Mouse (Mus musculus) heart, embryonic 15.5 days (tissue): ENCODE results near the gene Dach1. TPM values are rescaled to one million over a fixed set of nuclear protein-coding genes. Genes with fewer than 3 reads are reported as not detected.

ENCODE experiments used
- ATAC-seq: fragments of 200-750 bp; cut with Nextera tagmentation; replicated peaks from 2 replicates; pipeline ENCODE4 v1.8.0; 2017; ENCODE audit warnings: low read depth, moderate TSS enrichment; ENCODE audit not compliant: insufficient number of reproducible peaks, insufficient read depth, low FRiP score
- H3K27ac ChIP-seq: fragments of 300-500 bp; sonication (generic); 2 replicates; pipeline ENCODE4 v1.5.1; 2015; ENCODE audit warnings: mild to moderate bottlenecking, inconsistent platforms
- H3K27me3 ChIP-seq: fragments of 300-500 bp; sonication (generic); 2 replicates; pipeline ENCODE4 v1.6.1; 2015; ENCODE audit warnings: inconsistent platforms
- H3K36me3 ChIP-seq: fragments of 300-500 bp; sonication (generic); 2 replicates; pipeline ENCODE4 v1.6.1; 2015; ENCODE audit warnings: mild to moderate bottlenecking, inconsistent platforms
- H3K4me1 ChIP-seq: fragments of 300-500 bp; sonication (generic); replicated peaks from 2 replicates; pipeline ENCODE4 v1.6.1; 2015; ENCODE audit warnings: inconsistent platforms
- H3K4me2 ChIP-seq: fragments of 300-500 bp; sonication (generic); 2 replicates; pipeline ENCODE4 v1.6.1; 2015; ENCODE audit warnings: inconsistent platforms, mild to moderate bottlenecking, moderate library complexity
- H3K4me3 ChIP-seq: fragments of 300-500 bp; sonication (generic); 2 replicates; pipeline ENCODE4 v1.5.1; 2015; ENCODE audit warnings: mild to moderate bottlenecking, inconsistent platforms
- H3K9ac ChIP-seq: fragments of 300-500 bp; sonication (generic); 2 replicates; pipeline ENCODE4 v1.6.1; 2015; ENCODE audit warnings: mild to moderate bottlenecking, inconsistent platforms
- H3K9me3 ChIP-seq: fragments of 300-500 bp; sonication (generic); replicated peaks from 2 replicates; pipeline ENCODE4 v1.6.1; 2016; ENCODE audit warnings: inconsistent platforms
- WGBS: fragments of 180-500 bp; shearing (Covaris S2); methylation state at CpG from one replicate; pipeline ENCODE4 v1.1.7; 2015; ENCODE audit warnings: mixed read lengths; 5-methylcytosine and 5-hydroxymethylcytosine counted together
- polyA plus RNA-seq: library from polyadenylated mRNA; unstranded; fragments of >200 nt; fragmentation: Nextera tagmentation; extraction: Ambion mirVana; gene quantifications from 2 replicates; pipeline ENCODE4 v1.2.1, GENCODE M21; 2015

Gene Dach1
- polyA plus RNA-seq, 1 experiment from 2014 or later: 2.1 TPM

DNA sequence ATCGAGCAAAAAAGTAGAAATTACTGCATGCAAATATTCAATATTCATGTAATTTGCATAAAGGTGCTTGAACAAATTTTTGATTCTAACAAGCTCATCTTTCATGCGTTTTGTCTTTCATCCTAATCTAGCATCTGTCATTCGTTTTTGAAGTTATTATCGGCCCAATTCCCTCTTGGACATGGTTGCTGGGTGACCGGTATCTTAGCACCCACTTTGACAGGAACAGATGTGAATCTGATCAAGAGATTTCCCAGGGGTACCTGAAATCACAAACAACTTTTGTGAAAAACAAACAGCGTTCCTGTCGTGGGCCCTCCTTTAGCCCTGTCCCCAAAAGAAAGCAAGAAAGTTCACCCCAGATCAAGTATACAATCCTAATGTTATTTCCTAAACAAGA, 12.8 kb downstream of the Dach1 start:
- ATAC-seq: no peak
- Histone ChIP-seq H3K4me3 (no peak overlapping the region), H3K4me1 (no peaks in the 10 kb centered on the region), H3K36me3 (no peaks in the 10 kb centered on the region), H3K4me2 (no peak overlapping the region), H3K9ac (no peak overlapping the region), H3K27ac (no peak overlapping the region), H3K27me3 (no peaks in the 10 kb centered on the region), H3K9me3 (no peaks in the 10 kb centered on the region)
- 64% methylated on average over 7 of the region's 7 CpGs for WGBS

DNA sequence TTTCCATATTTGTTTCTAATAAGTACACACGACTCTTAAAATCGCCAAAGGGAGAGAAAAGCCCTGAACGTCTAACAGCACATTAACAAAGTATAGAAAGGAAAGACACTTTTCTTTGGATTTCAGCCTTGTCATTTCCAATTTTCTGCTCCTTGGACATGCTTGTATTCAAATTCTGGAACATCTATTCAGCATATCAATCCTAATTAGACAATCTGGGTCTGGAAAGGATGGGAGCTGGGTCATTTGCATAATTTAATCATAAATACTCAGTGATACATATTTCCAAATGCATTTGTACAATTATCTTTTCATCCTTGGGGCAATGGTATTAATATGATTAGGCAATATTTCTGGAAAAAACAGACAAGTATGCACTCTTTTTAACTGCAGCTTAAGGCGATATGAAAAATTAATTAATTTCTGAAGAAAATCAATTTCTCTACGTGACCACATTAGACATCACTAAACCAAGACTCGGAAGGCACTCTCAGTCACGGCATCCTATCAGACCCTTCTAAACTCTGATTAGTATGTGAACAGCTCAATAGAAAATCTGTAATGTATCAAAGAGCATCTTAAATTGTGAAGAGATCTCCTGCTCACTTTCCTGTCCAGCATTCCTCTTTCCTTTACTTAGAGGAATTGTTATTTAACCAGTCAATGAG, 13.7 kb downstream of the Dach1 start:
- ATAC-seq: no peak
- no peaks in the 10 kb centered on the region for H3K36me3 ChIP-seq
- H3K27ac ChIP-seq: no peak overlapping the region
- WGBS: 81% methylated on average over 7 of the region's 7 CpGs
- no peak overlapping the region for H3K4me3 ChIP-seq
- H3K9me3 ChIP-seq: no peaks in the 10 kb centered on the region
- H3K9ac ChIP-seq: no peak overlapping the region
- no peaks in the 10 kb centered on the region for H3K27me3 ChIP-seq
- no peak overlapping the region for H3K4me2 ChIP-seq
- H3K4me1 ChIP-seq: no peaks in the 10 kb centered on the region

DNA sequence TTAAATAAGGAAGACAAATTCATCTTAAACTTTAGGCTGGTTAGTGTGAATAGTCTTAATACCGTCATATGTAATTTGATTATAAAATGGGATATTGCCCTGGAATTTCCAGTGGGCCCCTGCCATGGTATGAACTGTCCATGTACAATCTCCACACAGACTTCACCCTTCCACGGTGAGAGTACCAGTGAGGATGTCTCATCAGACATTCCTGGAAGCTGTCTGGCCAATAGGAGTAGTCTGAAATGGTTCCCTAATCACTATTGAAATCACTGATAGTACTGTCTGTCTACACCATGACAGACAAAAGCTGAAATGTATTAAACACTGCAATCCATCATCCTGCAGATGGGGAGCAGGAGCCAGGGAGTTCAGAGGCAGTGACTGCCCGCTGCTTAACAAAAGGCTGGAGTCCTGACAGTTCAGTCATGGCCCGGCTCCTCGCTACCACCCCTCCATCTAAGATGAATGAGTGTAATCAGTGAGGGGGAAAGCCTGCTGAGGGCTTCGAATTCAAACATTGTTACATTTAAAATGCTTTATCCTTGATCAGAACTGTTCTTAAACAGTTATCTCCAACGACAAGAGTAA, 14.6 kb downstream of the Dach1 start:
- Histone ChIP-seq H3K4me2 (no peak overlapping the region), H3K27me3 (no peaks in the 10 kb centered on the region), H3K27ac (no peak overlapping the region), H3K36me3 (no peaks in the 10 kb centered on the region), H3K4me3 (no peak overlapping the region), H3K4me1 (no peaks in the 10 kb centered on the region), H3K9ac (no peak overlapping the region), H3K9me3 (no peaks in the 10 kb centered on the region)
- WGBS: 51% methylated on average over 7 of the region's 7 CpGs
- ATAC-seq: no peak

DNA sequence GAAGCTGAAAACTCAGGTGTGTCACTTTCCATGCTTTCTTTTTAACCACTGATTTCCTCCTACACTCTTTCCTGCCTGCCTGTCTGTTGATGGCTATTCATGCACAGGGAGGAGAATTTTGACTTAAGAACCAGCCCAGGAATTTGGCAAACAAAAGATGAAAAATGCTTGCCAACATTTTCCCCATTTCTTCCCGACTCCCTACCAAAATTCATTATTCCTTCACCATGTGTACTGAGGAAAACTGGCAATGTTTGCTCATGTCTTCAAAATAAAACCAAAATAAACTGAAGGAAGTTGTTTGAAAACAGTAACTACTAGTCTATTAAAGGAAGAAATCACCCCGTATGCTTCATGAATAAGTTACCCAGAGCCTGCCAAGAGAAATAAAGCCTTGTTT, 27.8 kb downstream of the Dach1 start:
- H3K9ac ChIP-seq: no peak overlapping the region
- no peak overlapping the region for H3K27ac ChIP-seq
- no peaks in the 10 kb centered on the region for H3K36me3 ChIP-seq
- H3K4me1 ChIP-seq: no peaks in the 10 kb centered on the region
- no peak overlapping the region for H3K4me2 ChIP-seq
- H3K9me3 ChIP-seq: no peaks in the 10 kb centered on the region
- H3K4me3 ChIP-seq: no peak overlapping the region
- WGBS: 57% methylated on average over 2 of the region's 2 CpGs
- H3K27me3 ChIP-seq: no peaks in the 10 kb centered on the region
- ATAC-seq: no peak

DNA sequence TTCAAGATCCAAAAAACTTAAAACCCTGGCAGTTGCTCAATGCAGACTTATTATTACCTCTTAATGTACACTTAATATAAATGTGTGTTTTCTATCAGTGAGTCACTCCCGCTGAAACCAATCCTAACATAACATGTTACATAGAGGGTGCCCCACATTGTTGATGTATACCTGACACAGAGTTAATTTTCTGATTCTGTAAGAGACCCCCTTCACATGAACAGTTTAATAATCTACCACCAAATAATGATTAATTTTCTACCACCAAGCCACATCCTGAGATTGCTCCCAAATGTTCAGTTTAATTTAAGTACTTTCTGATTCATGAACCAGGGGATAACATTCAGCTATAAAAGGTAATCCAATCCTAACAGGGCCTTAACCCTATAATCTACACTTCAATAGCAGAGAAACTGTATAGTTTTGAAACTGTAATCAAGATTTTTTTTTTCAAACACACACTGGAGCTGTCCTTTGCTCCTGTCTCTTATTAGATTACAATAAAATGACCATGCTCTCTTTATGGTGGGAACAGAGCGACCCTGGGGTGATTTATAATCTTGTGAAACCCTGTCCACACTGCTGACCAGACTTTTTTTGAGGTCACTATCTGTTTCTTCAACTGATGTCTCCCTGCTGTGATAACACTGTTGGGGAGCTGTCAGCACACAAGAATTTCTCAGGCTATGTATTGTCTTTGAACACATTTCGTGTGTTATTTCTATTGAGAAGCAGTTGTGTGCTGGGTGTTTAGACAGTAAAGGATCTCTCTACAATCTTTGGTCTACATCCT, 30.5 kb downstream of the Dach1 start:
- no peak overlapping the region for H3K4me2 ChIP-seq
- H3K27ac ChIP-seq: no peak overlapping the region
- no peak for ATAC-seq
- WGBS: 59% methylated on average over 3 of the region's 3 CpGs
- no peak overlapping the region for H3K4me3 ChIP-seq
- H3K27me3 ChIP-seq: no peaks in the 10 kb centered on the region
- H3K36me3 ChIP-seq: no peaks in the 10 kb centered on the region
- H3K4me1 ChIP-seq: no peaks in the 10 kb centered on the region
- H3K9me3 ChIP-seq: no peaks in the 10 kb centered on the region
- no peak overlapping the region for H3K9ac ChIP-seq

DNA sequence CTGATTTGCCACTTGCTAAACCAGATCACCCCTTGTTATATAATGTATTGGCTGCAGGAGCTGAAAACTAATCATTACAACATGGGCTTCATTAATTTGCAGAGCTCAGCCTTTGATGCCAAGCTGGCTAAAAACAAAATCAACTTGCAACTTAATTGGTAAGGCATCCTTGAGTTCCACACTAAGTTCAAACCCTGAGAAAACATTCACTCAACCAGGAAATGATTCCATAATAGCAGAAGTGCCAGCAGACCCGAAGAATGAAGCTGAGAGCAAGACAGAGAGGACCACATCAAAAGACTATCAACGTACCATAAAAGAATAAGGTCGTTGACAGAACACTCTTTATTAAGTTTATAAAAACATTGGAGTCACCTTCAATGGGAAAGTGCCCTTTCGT, 35.0 kb downstream of the Dach1 start:
- Histone ChIP-seq H3K9ac (no peak overlapping the region), H3K27me3 (no peaks in the 10 kb centered on the region), H3K9me3 (no peaks in the 10 kb centered on the region), H3K27ac (no peak overlapping the region), H3K4me1 (no peaks in the 10 kb centered on the region), H3K36me3 (no peaks in the 10 kb centered on the region), H3K4me3 (no peak overlapping the region), H3K4me2 (no peak overlapping the region)
- ATAC-seq: no peak
- 64% methylated on average over 4 of the region's 4 CpGs for WGBS

DNA sequence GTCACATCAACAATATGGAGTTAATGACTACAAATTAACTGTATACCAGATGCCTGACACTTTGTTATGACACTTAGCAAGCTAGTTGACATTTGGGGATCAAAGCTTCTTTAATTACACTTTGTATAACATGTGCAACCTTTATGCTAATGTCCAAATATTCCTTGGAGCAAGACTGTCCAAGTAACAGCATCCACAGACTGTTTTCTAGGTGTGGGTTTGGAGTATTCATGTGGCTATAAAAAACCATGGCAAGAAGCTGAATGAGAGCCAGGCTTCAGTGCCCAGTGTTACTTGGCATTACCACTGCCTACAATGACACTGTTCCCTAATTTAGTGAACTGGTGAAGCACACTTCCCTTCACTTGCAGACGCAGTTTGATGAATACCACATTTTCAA, 46.5 kb downstream of the Dach1 start:
- H3K27me3 ChIP-seq: no peaks in the 10 kb centered on the region

DNA sequence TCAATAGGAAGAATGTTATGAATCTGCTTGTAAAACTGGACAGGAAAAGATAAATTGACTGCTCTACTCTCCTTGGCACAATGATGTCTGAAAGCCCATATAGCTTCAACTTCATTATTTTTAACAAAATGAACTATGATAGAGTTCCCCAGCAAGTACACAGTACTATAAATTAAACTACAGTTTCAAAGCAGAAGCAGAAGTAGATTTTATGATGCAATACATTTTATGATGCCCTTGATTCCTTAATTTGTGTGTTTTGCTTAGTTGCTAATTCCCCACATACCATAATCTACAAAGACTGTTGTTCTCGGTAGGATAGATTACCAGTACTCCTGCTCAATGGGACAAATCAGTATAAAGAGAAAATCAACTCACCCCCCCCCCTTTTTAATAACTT, 52.9 kb downstream of the Dach1 start:
- WGBS: 58% methylated on average over 1 of the region's 1 CpGs
- Histone ChIP-seq H3K4me2 (no peak overlapping the region), H3K9me3 (no peaks in the 10 kb centered on the region), H3K36me3 (no peaks in the 10 kb centered on the region), H3K4me3 (no peak overlapping the region), H3K27ac (no peak overlapping the region), H3K4me1 (no peaks in the 10 kb centered on the region), H3K27me3 (no peaks in the 10 kb centered on the region), H3K9ac (no peak overlapping the region)
- no peak for ATAC-seq

More for the DNA sequence above, 46.5 kb downstream of the Dach1 start:
- H3K9me3 ChIP-seq: no peaks in the 10 kb centered on the region
- WGBS: 78% methylated on average over 1 of the region's 1 CpGs
- no peaks in the 10 kb centered on the region for H3K36me3 ChIP-seq
- no peak overlapping the region for H3K4me3 ChIP-seq
- H3K4me2 ChIP-seq: no peak overlapping the region
- no peak for ATAC-seq
- no peak overlapping the region for H3K27ac ChIP-seq
- H3K9ac ChIP-seq: no peak overlapping the region
- H3K4me1 ChIP-seq: no peaks in the 10 kb centered on the region

DNA sequence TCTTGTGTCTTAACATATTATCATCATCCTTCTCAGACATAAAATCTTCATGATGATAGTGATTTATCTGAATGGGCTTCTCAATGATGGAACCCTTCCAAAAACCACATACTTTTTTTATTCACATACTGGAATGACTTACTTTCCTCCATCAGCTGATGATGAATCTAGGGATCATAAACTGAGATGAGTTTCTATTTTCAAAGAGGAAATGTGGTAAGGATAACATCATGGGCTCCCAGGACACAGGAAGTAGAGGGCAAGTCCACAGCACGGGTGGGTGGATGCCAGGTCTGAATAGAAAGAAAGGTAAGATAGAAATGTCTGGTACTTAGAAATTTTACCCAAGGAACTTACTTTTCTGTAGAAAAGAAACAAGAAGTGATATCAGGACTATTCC, 56.5 kb downstream of the Dach1 start:
- 31% methylated on average over 1 of the region's 1 CpGs for WGBS
- peak overlapping the region; percentile 17 for H3K27ac ChIP-seq
- no peaks in the 10 kb centered on the region for H3K9me3 ChIP-seq

DNA sequence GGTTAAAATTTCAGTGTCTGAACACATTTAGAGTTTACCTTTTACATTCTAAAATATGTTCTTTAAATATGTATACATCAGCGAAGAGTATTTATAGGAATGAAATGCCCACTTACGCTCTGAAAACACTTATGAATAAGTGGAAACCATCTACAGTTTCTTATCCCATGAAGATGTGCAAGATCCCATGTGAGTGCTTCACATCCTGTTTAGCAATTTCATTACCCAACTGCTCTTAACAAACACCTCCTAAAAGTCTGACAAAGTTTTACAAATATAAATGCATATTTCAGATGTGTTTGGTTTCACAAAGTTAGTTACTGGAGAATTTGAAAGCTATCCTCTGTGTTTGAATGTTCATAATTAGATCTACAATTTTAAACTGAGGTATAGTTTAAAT, 59.6 kb downstream of the Dach1 start:
- Histone ChIP-seq H3K9ac (no peak overlapping the region), H3K9me3 (no peaks in the 10 kb centered on the region), H3K4me3 (no peak overlapping the region), H3K27ac (no peak overlapping the region), H3K4me1 (no peaks in the 10 kb centered on the region), H3K4me2 (no peak overlapping the region), H3K36me3 (no peaks in the 10 kb centered on the region), H3K27me3 (no peaks in the 10 kb centered on the region)
- ATAC-seq: no peak
- WGBS: 86% methylated on average over 2 of the region's 2 CpGs

More for the DNA sequence above, 56.5 kb downstream of the Dach1 start:
- no peak overlapping the region for H3K4me3 ChIP-seq
- H3K4me1 ChIP-seq: no peaks in the 10 kb centered on the region
- H3K27me3 ChIP-seq: no peaks in the 10 kb centered on the region
- H3K9ac ChIP-seq: no peak overlapping the region
- no peaks in the 10 kb centered on the region for H3K36me3 ChIP-seq
- ATAC-seq: no peak
- H3K4me2 ChIP-seq: no peak overlapping the region

DNA sequence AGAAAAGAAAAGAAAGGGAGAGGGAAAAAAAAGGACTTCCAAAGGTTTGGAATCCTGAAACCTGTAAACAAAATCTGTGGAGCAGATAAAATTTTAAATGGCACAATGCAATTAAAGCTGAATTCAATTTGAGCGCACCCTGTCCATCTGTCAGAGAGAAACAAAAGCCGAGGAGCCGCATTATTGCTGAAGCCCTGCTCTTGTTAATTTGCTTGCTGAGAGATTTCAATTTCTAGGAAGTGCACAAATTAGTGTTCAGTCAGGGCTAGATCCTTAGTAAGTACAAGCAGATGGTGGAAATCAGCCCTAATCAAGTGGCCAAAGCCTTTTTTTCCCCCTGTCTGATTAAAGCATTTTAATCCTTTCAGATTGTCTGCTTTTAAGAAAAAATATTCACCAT, 60.8 kb downstream of the Dach1 start:
- no peaks in the 10 kb centered on the region for H3K4me1 ChIP-seq
- no peak overlapping the region for H3K9ac ChIP-seq
- no peak for ATAC-seq
- WGBS: 75% methylated on average over 3 of the region's 3 CpGs
- no peak overlapping the region for H3K4me2 ChIP-seq
- no peaks in the 10 kb centered on the region for H3K9me3 ChIP-seq
- no peaks in the 10 kb centered on the region for H3K27me3 ChIP-seq
- H3K27ac ChIP-seq: no peak overlapping the region
- H3K36me3 ChIP-seq: no peaks in the 10 kb centered on the region
- no peak overlapping the region for H3K4me3 ChIP-seq

DNA sequence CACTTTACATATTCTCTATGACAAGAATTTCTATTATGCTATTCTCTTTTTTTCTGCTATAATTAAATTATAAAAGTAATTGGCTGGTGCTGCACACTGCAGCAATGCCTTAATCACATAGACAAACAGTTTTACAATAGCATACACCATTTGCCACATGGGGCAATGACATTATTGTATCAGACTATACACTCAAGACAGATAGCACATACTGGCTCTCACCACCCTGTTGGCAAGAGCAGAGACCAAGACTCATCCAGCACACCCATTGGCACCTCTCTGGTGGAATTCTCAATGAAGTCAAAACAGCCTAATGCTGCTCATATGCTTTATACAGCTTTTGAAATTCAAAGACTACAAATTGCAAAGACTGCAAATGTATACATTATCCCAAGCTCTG, 63.4 kb downstream of the Dach1 start:
- no peak for ATAC-seq
- no peak overlapping the region for H3K27ac ChIP-seq

More for the DNA sequence above, 63.4 kb downstream of the Dach1 start:
- Histone ChIP-seq H3K4me1 (no peaks in the 10 kb centered on the region), H3K4me2 (no peak overlapping the region), H3K9ac (no peak overlapping the region), H3K4me3 (no peak overlapping the region), H3K9me3 (no peaks in the 10 kb centered on the region), H3K36me3 (no peaks in the 10 kb centered on the region), H3K27me3 (no peaks in the 10 kb centered on the region)
